Mouse (Mus musculus) left cerebral cortex, adult 6 months (tissue): Measurements from ENCODE around the gene Tmprss15. TPM values are rescaled to one million over a fixed set of nuclear protein-coding genes. Genes with fewer than 3 reads are reported as not detected.

Experiments
- long read RNA-seq, 2 experiments: library from polyadenylated mRNA; unstranded; transcript quantifications; one replicate each; pipeline ENCODE4 v2.0.0; 2019 to 2020
- polyA plus RNA-seq: library from polyadenylated mRNA; unstranded; fragments of <200 nt; fragmentation: Nextera tagmentation; gene quantifications from 2 replicates; pipeline ENCODE4 v1.2.3, GENCODE M21; 2021

Tmprss15 gene
- 0.03 TPM in 1 of 2 replicates, not detected in the other for polyA plus RNA-seq
- long read RNA-seq, experiment 1: 0 reads
- long read RNA-seq, experiment 2: 0 reads

GRCm38 (mm10) chr16:79090997-79091396 is at the start of gene Tmprss15:
Tmprss15 (minus strand) TSS chr16:79091097.

DNA sequence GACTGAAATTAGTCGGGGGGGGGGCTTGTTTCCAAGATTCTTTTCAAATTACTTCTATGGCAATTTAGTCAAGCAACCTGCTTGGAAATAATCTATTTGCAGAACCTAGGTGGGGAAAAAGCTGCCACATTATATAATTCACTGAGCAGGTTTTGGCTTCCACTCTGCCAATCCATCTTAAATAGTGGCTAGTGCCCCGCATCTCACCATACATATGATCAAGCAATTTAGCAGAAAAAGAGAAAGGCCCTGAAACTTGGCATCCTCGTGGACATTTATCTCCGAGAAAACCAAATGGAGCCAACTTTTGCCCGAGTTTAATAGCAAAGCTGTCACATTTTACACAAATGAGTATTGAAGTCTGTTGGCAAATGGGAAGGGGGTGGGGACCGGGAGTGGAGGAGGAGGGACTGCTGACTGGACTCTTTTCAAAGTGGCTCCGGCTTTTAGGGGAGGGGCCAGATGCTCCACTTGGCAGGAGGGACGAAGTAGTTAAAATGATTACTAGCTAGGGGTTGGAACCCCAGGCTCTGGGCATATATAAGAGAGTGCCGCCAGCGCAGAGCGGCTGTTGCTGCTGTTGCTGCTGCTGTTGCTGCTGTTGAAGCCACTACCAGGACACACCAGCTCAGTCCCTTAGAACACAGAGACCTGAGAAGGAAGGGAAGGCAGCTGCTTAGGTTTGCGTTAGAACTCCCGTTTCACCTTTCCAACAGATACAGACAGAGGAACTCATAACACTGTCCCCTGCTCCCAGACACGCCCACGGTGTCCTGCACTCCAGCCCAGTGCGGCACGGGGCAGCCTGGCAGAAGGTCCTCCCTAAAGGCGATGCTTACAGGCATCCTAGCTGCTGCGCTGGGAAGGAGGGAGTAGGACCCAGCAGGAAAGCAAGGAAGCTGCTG is 160.3 kb downstream of the Tmprss15 start, which contains the start of gene Chodl:
Chodl (plus strand) TSS at position 567 of the 905 bp plus-strand sequence.

Other genes with a start within 250 kb of the Tmprss15 start
- gene Chodl, start 160.1 kb downstream of the Tmprss15 start, polyA plus RNA-seq: 1.1 and 1.9 TPM in 2 replicates